Mouse (Mus musculus): ENCODE measurements at regions not wholly inside any gene's neighbourhood (a gene's known extent, or its start where the extent isn't known, plus 50 kb on each side); places are given as distances from the start of the nearest gene placed in this dataset.

DNA sequence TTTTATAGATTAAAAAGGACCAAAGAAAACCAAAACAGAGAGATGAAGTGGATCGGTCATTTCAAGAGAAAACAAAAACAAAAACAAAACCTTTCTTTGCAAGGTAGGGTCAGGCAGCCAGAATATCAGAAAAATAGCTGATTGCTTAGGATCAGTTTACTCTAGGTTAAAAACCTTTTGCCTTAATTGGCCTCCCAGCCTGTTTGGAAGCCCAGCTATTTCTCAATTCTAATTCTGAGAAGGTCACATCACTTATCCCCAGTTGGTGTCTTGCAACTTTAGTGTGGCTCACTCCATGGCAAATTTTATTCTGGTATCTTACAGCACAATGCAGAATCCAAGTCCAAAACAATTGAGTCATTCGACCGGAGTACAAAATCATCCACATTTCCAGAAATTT lies 70.0 kb downstream of the 1190002N15Rik start:
- H3K36me3 ChIP-seq (ENCODE audit: control insufficient read depth, insufficient read depth) = no peaks in the 10 kb centered on the region
- no peaks in the 10 kb centered on the region for H3K27me3 ChIP-seq (ENCODE audit: control insufficient read depth, insufficient read depth, insufficient read length)
- H3ac ChIP-seq (ENCODE audit: control insufficient read depth, insufficient read length) = no peak overlapping the region
- H3K79me2 ChIP-seq (ENCODE audit: control insufficient read depth, insufficient read depth) = no peaks in the 10 kb centered on the region
- H3K4me2 ChIP-seq (ENCODE audit: low read depth) = no peak overlapping the region
- no peak overlapping the region for H3K4me3 ChIP-seq
- no peak for TF ChIP-seq POLR2AphosphoS2 (IDR thresholded peaks at IDR 0.05; ENCODE audit: insufficient read length, low read depth)
- TF ChIP-seq SRF (IDR thresholded peaks at IDR 0.05; ENCODE audit: control insufficient read depth, insufficient read length, low read depth) = no peak
- no peak for TF ChIP-seq TCF12 (IDR thresholded peaks at IDR 0.05; ENCODE audit: insufficient read depth, poor library complexity, severe bottlenecking)
- TF ChIP-seq TCF3 (IDR thresholded peaks at IDR 0.05; ENCODE audit: insufficient read length, low read depth) = no peak
- no peak for TF ChIP-seq E2F4 (IDR thresholded peaks at IDR 0.05; ENCODE audit: insufficient read depth)
- no peak for TF ChIP-seq REST (IDR thresholded peaks at IDR 0.05; ENCODE audit: insufficient read depth, insufficient read length)
- no peak for TF ChIP-seq MAX (IDR thresholded peaks at IDR 0.05; ENCODE audit: low read depth)
- TF ChIP-seq CEBPB (IDR thresholded peaks at IDR 0.05; ENCODE audit: insufficient read depth, poor library complexity, severe bottlenecking) = no peak
- no peak for TF ChIP-seq POLR2A (IDR thresholded peaks at IDR 0.05; ENCODE audit: insufficient read length, low read depth)

DNA sequence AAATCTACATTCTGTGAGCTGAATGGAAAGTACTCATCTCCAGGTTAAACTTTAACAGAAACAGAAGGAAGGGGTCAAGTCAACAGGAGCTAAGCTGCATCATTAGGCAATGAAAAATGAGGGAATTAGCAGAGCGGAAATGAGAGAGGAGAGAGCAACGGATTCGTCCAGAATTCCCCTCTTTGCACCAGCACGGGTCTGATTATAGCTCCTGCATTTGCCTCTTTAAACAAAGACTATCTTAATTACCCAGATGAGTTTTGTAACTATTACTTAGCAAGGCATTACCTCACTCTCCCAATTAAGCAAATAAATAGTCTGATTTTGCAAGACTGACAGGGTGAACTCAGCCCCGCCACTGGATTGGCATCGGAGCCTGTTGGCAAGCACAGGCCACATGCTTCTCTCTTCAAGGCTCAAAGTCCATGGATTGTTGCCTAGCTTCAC lies 81.8 kb downstream of the 1190002N15Rik start:
- no peaks in the 10 kb centered on the region for H3K27me3 ChIP-seq (ENCODE audit: control insufficient read depth, insufficient read depth, insufficient read length)
- H3K79me2 ChIP-seq (ENCODE audit: control insufficient read depth, insufficient read depth) = no peaks in the 10 kb centered on the region
- H3K4me2 ChIP-seq (ENCODE audit: low read depth) = no peak overlapping the region
- no peak overlapping the region for H3K4me3 ChIP-seq
- TF ChIP-seq CEBPB (IDR thresholded peaks at IDR 0.05; ENCODE audit: insufficient read depth, poor library complexity, severe bottlenecking) = no peak
- TF ChIP-seq E2F4 (IDR thresholded peaks at IDR 0.05; ENCODE audit: insufficient read depth) = no peak
- no peak for TF ChIP-seq POLR2A (IDR thresholded peaks at IDR 0.05; ENCODE audit: insufficient read length, low read depth)
- TF ChIP-seq SRF (IDR thresholded peaks at IDR 0.05; ENCODE audit: control insufficient read depth, insufficient read length, low read depth) = no peak
- no peak for TF ChIP-seq MYOG (IDR thresholded peaks at IDR 0.05; ENCODE audit: control insufficient read depth in 1 of 3, insufficient read depth in 1 of 3, insufficient read length in 2 of 3, low read depth in 2 of 3)
- TF ChIP-seq MAX (IDR thresholded peaks at IDR 0.05; ENCODE audit: low read depth) = no peak
- no peak for TF ChIP-seq TCF12 (IDR thresholded peaks at IDR 0.05; ENCODE audit: insufficient read depth, poor library complexity, severe bottlenecking)
- TF ChIP-seq USF1 (IDR thresholded peaks at IDR 0.05; ENCODE audit: low read depth) = no peak
- TF ChIP-seq MYOD1 (IDR thresholded peaks at IDR 0.05; ENCODE audit: control insufficient read depth in 1 of 3, insufficient read length in 2 of 3, low read depth in 2 of 3) = no peak
- TF ChIP-seq TCF3 (IDR thresholded peaks at IDR 0.05; ENCODE audit: insufficient read length, low read depth) = no peak
- no peak for TF ChIP-seq REST (IDR thresholded peaks at IDR 0.05; ENCODE audit: insufficient read depth, insufficient read length)
- TF ChIP-seq POLR2AphosphoS2 (IDR thresholded peaks at IDR 0.05; ENCODE audit: insufficient read length, low read depth) = no peak
- no peaks in the 10 kb centered on the region for H3K36me3 ChIP-seq (ENCODE audit: control insufficient read depth, insufficient read depth)
- no peak overlapping the region for H3ac ChIP-seq (ENCODE audit: control insufficient read depth, insufficient read length)

DNA sequence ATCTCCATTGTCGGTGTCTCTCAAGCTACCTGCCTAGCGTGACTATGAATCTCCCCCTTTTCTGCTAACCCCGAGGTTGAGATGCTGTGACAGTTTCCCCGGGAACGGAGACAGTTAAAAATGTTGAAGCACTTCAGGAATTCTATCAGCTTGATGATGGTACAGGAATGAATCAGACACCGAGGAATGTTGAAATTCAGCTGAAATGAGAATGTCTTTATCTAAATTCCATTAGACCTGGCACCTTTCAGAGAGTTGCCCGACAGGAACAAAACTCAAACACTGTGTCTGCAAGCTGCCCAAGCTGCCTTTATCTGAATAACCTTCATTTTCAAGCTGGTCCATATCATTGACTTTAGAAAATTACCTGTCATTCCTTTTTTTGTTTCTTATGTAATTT lies 82.4 kb downstream of the 1190002N15Rik start:
- no peak overlapping the region for H3K4me3 ChIP-seq
- H3K4me2 ChIP-seq (ENCODE audit: low read depth) = no peak overlapping the region
- no peak for TF ChIP-seq CEBPB (IDR thresholded peaks at IDR 0.05; ENCODE audit: insufficient read depth, poor library complexity, severe bottlenecking)
- TF ChIP-seq E2F4 (IDR thresholded peaks at IDR 0.05; ENCODE audit: insufficient read depth) = no peak
- TF ChIP-seq SRF (IDR thresholded peaks at IDR 0.05; ENCODE audit: control insufficient read depth, insufficient read length, low read depth) = no peak
- TF ChIP-seq POLR2A (IDR thresholded peaks at IDR 0.05; ENCODE audit: insufficient read length, low read depth) = no peak
- no peak for TF ChIP-seq USF1 (IDR thresholded peaks at IDR 0.05; ENCODE audit: low read depth)
- TF ChIP-seq REST (IDR thresholded peaks at IDR 0.05; ENCODE audit: insufficient read depth, insufficient read length) = no peak
- TF ChIP-seq MYOD1 (IDR thresholded peaks at IDR 0.05; ENCODE audit: control insufficient read depth in 1 of 3, insufficient read length in 2 of 3, low read depth in 2 of 3) = no peak
- no peak for TF ChIP-seq TCF3 (IDR thresholded peaks at IDR 0.05; ENCODE audit: insufficient read length, low read depth)
- TF ChIP-seq TCF12 (IDR thresholded peaks at IDR 0.05; ENCODE audit: insufficient read depth, poor library complexity, severe bottlenecking) = no peak
- TF ChIP-seq MAX (IDR thresholded peaks at IDR 0.05; ENCODE audit: low read depth) = no peak
- TF ChIP-seq MYOG (IDR thresholded peaks at IDR 0.05; ENCODE audit: control insufficient read depth in 1 of 3, insufficient read depth in 1 of 3, insufficient read length in 2 of 3, low read depth in 2 of 3) = no peak
- TF ChIP-seq POLR2AphosphoS2 (IDR thresholded peaks at IDR 0.05; ENCODE audit: insufficient read length, low read depth) = no peak
- H3K79me2 ChIP-seq (ENCODE audit: control insufficient read depth, insufficient read depth) = no peaks in the 10 kb centered on the region
- no peaks in the 10 kb centered on the region for H3K36me3 ChIP-seq (ENCODE audit: control insufficient read depth, insufficient read depth)
- H3ac ChIP-seq (ENCODE audit: control insufficient read depth, insufficient read length) = no peak overlapping the region
- H3K27me3 ChIP-seq (ENCODE audit: control insufficient read depth, insufficient read depth, insufficient read length) = no peaks in the 10 kb centered on the region

DNA sequence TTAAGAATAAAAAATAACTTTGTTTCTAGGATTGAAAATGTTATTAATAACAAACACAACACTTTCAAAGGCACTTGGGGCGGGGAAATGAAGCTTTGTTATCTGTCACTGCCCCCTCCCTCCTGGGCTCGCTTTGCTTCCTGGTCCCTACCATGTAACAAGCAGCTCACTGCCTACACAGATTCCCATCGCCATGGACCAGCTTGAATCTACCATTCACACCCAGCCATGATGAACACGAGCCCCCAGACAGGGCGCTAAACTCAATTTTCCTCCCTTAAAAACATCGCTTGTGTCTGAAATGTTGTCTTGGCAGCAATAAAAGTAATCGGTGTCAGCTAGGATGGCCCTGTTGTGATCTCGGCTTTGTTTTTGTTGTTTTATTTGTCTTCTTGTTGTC lies 88.0 kb downstream of the 1190002N15Rik start:
- no peaks in the 10 kb centered on the region for H3K36me3 ChIP-seq (ENCODE audit: control insufficient read depth, insufficient read depth)
- no peak overlapping the region for H3ac ChIP-seq (ENCODE audit: control insufficient read depth, insufficient read length)
- TF ChIP-seq MYOG (IDR thresholded peaks at IDR 0.05; ENCODE audit: control insufficient read depth in 1 of 3, insufficient read depth in 1 of 3, insufficient read length in 2 of 3, low read depth in 2 of 3) (no peak), TCF3 (IDR thresholded peaks at IDR 0.05; ENCODE audit: insufficient read length, low read depth) (no peak), CEBPB (IDR thresholded peaks at IDR 0.05; ENCODE audit: insufficient read depth, poor library complexity, severe bottlenecking) (no peak), MAX (IDR thresholded peaks at IDR 0.05; ENCODE audit: low read depth) (no peak), POLR2AphosphoS2 (IDR thresholded peaks at IDR 0.05; ENCODE audit: insufficient read length, low read depth) (no peak), REST (IDR thresholded peaks at IDR 0.05; ENCODE audit: insufficient read depth, insufficient read length) (no peak), MYOD1 (IDR thresholded peaks at IDR 0.05; ENCODE audit: control insufficient read depth in 1 of 3, insufficient read length in 2 of 3, low read depth in 2 of 3) (no peak), TCF12 (IDR thresholded peaks at IDR 0.05; ENCODE audit: insufficient read depth, poor library complexity, severe bottlenecking) (no peak)

More for the DNA sequence above, 88.0 kb downstream of the 1190002N15Rik start:
- Histone ChIP-seq H3K27me3 (ENCODE audit: control insufficient read depth, insufficient read depth, insufficient read length) (no peaks in the 10 kb centered on the region), H3K4me2 (ENCODE audit: low read depth) (no peak overlapping the region), H3K79me2 (ENCODE audit: control insufficient read depth, insufficient read depth) (no peaks in the 10 kb centered on the region), H3K4me3 (no peak overlapping the region)
